Mouse (Mus musculus): ENCODE data around the gene Fmnl3.
A peak's percentile ranks its signal among the peaks of the same experiment; 100 is the strongest.

Fmnl3 gene

DNA sequence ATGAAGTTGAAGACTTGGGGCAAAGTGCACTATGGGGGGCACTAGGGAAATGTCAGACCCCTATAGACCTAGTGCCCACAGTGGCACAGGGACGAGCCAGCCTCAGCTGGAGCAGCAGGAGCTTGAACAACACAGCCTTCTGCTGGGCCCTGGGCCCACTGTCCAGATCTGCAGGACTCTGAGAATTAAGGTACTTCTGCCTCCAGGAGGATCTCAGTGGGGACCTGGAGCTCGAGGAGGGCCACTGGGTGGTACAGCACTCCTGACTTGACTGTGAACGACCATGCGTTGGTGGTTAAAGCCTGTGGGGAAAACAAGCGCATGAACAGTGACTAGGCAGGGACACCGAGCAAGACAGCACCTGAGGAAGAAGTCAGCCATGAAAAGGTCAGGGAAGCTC is 52.2 kb downstream of the Fmnl3 start:
- DNase-seq (ENCODE audit: low read depth, low spot score), result no peak

DNA sequence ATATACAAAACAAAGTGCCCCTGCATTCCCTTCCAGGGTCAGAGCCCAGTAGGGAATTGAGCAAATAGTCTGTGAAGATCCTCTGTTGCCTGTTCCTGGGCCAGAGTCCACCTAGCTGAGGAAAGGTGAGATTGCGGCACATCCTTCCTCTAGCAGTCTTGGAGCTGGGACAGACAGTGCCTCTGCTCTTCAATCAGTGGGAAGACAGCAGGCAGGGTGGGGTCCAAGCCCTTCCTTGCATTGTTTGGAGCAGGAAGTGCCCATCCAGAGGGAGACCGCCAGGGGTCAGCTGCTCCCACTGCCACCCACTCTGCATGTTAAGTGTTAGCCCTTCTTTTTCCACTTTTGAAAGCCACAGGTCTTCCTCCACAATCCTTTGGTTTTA is 53.0 kb downstream of the Fmnl3 start:
- DNase-seq (ENCODE audit: low read depth, low spot score), result no peak

- peak; percentile 75 for DNase-seq (ENCODE audit: low read depth, low spot score)
Observed at GRCm38 (mm10) chr15:99316314-99317266, 53.7 kb downstream of the Fmnl3 start.

DNA sequence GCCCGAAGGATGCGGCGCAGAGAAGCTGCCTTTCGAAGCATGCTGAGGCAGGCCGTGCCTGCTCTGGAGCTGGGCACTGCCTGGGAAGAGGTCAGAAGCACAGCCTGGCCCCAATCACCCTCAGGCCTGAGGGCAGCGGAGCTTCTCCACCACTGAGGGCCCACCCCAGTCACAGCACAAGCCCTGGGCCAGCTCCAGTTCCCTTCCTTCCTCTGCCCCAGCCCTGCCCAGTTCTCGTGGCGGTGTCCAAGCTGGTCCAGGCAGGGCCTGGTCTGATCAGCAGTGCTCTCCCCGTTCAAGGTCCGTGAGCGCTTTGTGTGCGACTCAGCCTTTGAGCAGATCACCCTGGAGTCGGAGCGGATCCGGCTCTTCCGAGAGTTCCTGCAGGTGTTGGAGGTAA is 55.4 kb downstream of the Fmnl3 start:
- DNase-seq (ENCODE audit: low read depth, low spot score), result no peak

- DNase-seq (ENCODE audit: low read depth, low spot score), result no peak
Observed at GRCm38 (mm10) chr15:99310617-99311016, 59.7 kb downstream of the Fmnl3 start.

- no peak for DNase-seq (ENCODE audit: low read depth, low spot score)
Observed at GRCm38 (mm10) chr15:99309549-99309948, 60.7 kb downstream of the Fmnl3 start.

- DNase-seq (ENCODE audit: low read depth, low spot score), result no peak
Observed at GRCm38 (mm10) chr15:99307476-99307875, 62.8 kb downstream of the Fmnl3 start.

GRCm38 (mm10) chr15:99296213-99296612 is 74.1 kb downstream of the Fmnl3 start:
- no peak for DNase-seq (ENCODE audit: low read depth, low spot score)

- DNase-seq (ENCODE audit: low read depth, low spot score), result no peak
Observed at GRCm38 (mm10) chr15:99295484-99295981, 74.7 kb downstream of the Fmnl3 start, which contains the start of gene Fam186b. TSS of gene Fam186b (minus strand) at chr15:99295888.

DNA sequence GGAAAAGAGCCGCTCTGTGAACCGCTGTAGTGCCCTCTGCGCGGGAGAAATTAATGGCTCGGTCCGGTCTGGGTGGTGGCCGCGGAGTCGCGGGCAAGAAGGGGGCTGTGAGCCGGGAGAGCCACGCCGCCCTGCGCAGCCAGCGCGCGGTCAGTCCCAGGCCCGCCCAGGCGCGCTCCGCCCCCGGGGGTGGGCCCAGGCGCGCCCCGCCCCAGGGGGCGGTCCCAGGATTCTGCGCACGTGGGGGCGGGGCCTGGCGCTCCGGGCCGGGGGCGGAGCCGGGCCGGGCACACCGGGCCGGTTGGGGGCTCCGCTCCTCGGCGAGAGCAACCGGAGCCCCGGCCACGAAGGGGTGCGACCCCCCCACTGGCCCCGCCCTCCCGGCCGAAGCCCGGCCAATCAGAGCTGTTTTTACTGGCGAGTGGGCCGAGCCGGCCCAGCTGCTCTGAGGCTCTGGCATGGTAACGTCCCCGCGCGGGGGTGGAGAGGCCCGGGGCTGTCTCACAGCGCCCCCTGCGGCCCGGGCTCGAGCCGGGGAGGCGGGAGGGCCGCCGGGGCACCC is 75.4 kb downstream of the Fmnl3 start, which contains the start of gene Prpf40b:
Gene Prpf40b, plus strand, starts transcription at position 275 of the 562 bp plus-strand sequence.
- peak; percentile 87 for DNase-seq (ENCODE audit: low read depth, low spot score)

DNA sequence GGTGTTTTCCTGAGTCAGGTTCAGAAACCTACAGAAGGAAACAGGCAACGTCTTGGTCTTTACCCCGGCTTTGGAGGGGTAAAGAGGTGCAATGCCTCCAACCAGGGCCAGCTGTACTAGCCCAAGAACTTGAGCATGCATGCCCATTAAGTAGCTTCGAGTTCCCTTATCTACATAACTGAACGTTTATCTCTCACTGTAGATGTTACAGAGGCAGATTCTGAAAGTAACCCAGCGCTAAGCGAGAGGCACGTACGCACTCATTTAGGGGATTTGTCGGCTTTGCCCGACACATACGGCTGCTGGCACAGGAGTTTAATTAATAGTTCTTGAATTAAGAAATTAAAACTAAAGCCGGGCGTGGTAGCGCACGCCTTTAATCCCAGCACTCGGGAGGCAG is 76.0 kb downstream of the Fmnl3 start:
- no peak for DNase-seq (ENCODE audit: low read depth, low spot score)

- no peak for DNase-seq (ENCODE audit: low read depth, low spot score)
Observed at GRCm38 (mm10) chr15:99290586-99290985, 79.7 kb downstream of the Fmnl3 start.

GRCm38 (mm10) chr15:99285189-99285535 is 85.1 kb downstream of the Fmnl3 start:
- no peak for DNase-seq (ENCODE audit: low read depth, low spot score)

- DNase-seq (ENCODE audit: low read depth, low spot score), result peak; percentile 11
Observed at GRCm38 (mm10) chr15:99284527-99285188, 85.6 kb downstream of the Fmnl3 start.

- no peak for DNase-seq (ENCODE audit: low read depth, low spot score)
Observed at GRCm38 (mm10) chr15:99283456-99283855, 86.8 kb downstream of the Fmnl3 start.

DNA sequence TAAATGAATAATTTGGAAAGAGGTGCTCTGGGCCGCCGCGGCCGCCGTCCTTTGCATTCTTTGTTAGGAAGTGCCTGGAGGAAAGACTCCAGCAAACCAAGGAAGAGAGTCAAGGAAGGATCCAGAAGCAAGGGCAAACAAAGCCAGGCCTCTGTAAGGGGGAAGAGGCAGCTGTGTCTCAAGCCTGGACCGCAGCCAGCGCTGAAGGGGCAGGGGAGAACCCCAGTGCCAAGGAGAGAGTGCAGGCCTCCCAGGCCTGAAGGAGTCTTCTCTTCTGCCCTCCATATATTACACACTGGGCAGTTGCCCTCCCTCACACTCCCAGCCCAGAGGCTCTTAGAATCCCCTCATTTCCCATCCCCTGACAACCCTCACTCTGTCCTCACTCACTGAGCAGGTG is 92.0 kb downstream of the Fmnl3 start:
- DNase-seq (ENCODE audit: low read depth, low spot score), result no peak

DNA sequence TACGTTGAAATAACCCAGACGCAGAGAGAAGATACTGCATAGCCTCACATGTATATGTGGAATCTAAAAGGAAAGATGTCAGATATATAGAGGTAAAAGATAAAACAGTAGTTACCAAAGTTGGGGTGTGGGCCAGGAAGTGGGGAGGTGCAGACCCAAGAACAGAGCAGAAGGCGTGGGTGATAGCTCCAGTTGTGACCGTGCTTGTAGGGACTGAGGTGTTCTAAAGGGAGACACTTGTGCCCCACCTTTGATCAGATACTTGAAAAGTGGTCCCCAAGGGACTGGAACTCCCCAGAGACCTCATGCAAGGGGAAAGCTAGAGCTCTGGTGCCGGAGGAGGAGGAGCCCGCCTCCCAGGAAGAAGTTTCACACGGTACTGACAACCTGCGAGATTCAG is 94.2 kb downstream of the Fmnl3 start:
- DNase-seq (ENCODE audit: low read depth, low spot score), result no peak

All from forelimb bud, embryonic 11.5 days (tissue).